In genomic region chr2:30640021-30640481, GRCm38 (mm10) we compare ENCODE assay signal across 8 mouse cellular contexts. TPM values are rescaled to one million over a fixed set of nuclear protein-coding genes. Genes with fewer than 3 reads are reported as not detected.
DNase-seq lines count a peak whose midpoint lies in the region; ATAC-seq and TF ChIP-seq lines count a peak whose summit lies in the region.

No protein-coding gene starts in this region.

- peak; percentile 80 for DNase-seq in lung, postnatal 0 days (ENCODE audit: low spot score)
- no peak for DNase-seq in lung, postnatal 14 days
- no peak for DNase-seq in left cerebral cortex, postnatal 10 days (ENCODE audit: extremely low spot score in 1 of 2, low spot score in 2 of 2)
- no peak for DNase-seq in right cerebral cortex, postnatal 36 days (ENCODE audit: low spot score in 2 of 2)

- no peak for TF ChIP-seq CTCF in lung, postnatal 0 days (IDR thresholded peaks at IDR 0.05)

- H3K9ac ChIP-seq in lung, postnatal 0 days (replicated peaks; ENCODE audit: low read depth), result no peak overlapping the region
- peak overlapping the region; percentile 34; the same call in 1 of the 2 replicates for H3K9ac ChIP-seq in forebrain, embryonic 13.5 days
- H3K9ac ChIP-seq in limb, embryonic 15.5 days, result no peak overlapping the region
- H3K9ac ChIP-seq in stomach, embryonic 15.5 days, result no peak overlapping the region

- no peak overlapping the region for H3K4me2 ChIP-seq in lung, postnatal 0 days (replicated peaks; ENCODE audit: low read depth, low read length)
- H3K4me2 ChIP-seq in forebrain, embryonic 13.5 days, result peak overlapping the region; percentile 13
- no peak overlapping the region for H3K4me2 ChIP-seq in limb, embryonic 15.5 days
- peak overlapping the region; percentile 35 for H3K4me2 ChIP-seq in stomach, embryonic 15.5 days

- H3K36me3 ChIP-seq in lung, postnatal 0 days (ENCODE audit: insufficient read depth, low read length), result no peaks in the 10 kb centered on the region
- no peaks in the 10 kb centered on the region for H3K36me3 ChIP-seq in forebrain, embryonic 13.5 days (ENCODE audit: poor library complexity, severe bottlenecking)
- H3K36me3 ChIP-seq in limb, embryonic 15.5 days, result no peaks in the 10 kb centered on the region
- H3K36me3 ChIP-seq in stomach, embryonic 15.5 days, result no peaks in the 10 kb centered on the region

- 7% methylated on average over 11 of the region's 11 CpGs for WGBS in lung, postnatal 0 days
- WGBS in forebrain, embryonic 13.5 days, result 11% methylated on average over 11 of the region's 11 CpGs
- 17% methylated on average over 11 of the region's 11 CpGs for WGBS in limb, embryonic 15.5 days
- WGBS in stomach, embryonic 15.5 days, result 9% methylated on average over 11 of the region's 11 CpGs

- no peaks in the 10 kb centered on the region for H3K27me3 ChIP-seq in lung, postnatal 0 days (replicated peaks; ENCODE audit: insufficient read depth, low read length)
- no peaks in the 10 kb centered on the region for H3K27me3 ChIP-seq in forebrain, embryonic 13.5 days
- no peaks in the 10 kb centered on the region for H3K27me3 ChIP-seq in limb, embryonic 15.5 days
- no peaks in the 10 kb centered on the region for H3K27me3 ChIP-seq in stomach, embryonic 15.5 days (replicated peaks)

- no peak overlapping the region for H3K27ac ChIP-seq in lung, postnatal 0 days (ENCODE audit: low read length)
- peak overlapping the region; percentile 78 for H3K27ac ChIP-seq in forebrain, embryonic 13.5 days
- peak overlapping the region; percentile 79 for H3K27ac ChIP-seq in limb, embryonic 15.5 days
- H3K27ac ChIP-seq in stomach, embryonic 15.5 days, result peak overlapping the region; percentile 84

- ATAC-seq in lung, postnatal 0 days, result peak; percentile 77
- ATAC-seq in forebrain, embryonic 13.5 days, result peak; percentile 51; the same call in 1 of the 2 replicates
- no peak for ATAC-seq in limb, embryonic 15.5 days (ENCODE audit: insufficient number of reproducible peaks, low FRiP score, low TSS enrichment, low read depth)
- ATAC-seq in stomach, embryonic 15.5 days (ENCODE audit: insufficient read depth, low FRiP score, low read depth), result peak; percentile 41; the same call in 1 of the 2 replicates
- ATAC-seq in megakaryocyte progenitor cell, adult 5-6 weeks (replicated peaks; ENCODE audit: poor library complexity), result no peak

- no peak for TF ChIP-seq EP300 in lung, postnatal 0 days (IDR thresholded peaks at IDR 0.05)

- H3K4me3 ChIP-seq in lung, postnatal 0 days (ENCODE audit: low read depth, low read length), result no peak overlapping the region
- no peak overlapping the region for H3K4me3 ChIP-seq in forebrain, embryonic 13.5 days
- H3K4me3 ChIP-seq in limb, embryonic 15.5 days, result no peak overlapping the region
- no peak overlapping the region for H3K4me3 ChIP-seq in stomach, embryonic 15.5 days (replicated peaks)

- peaks cover 12% of the 10 kb centered on the region; the same call in 1 of the 2 replicates for H3K4me1 ChIP-seq in lung, postnatal 0 days (ENCODE audit: insufficient read depth, low read depth, low read length)
- H3K4me1 ChIP-seq in forebrain, embryonic 13.5 days, result peaks cover 53% of the 10 kb centered on the region
- H3K4me1 ChIP-seq in limb, embryonic 15.5 days, result peaks cover 34% of the 10 kb centered on the region
- peaks cover 27% of the 10 kb centered on the region for H3K4me1 ChIP-seq in stomach, embryonic 15.5 days

- intact Hi-C loops in left cerebral cortex, postnatal 10 days (cut with DNase I), result no loop called here

- no peaks in the 10 kb centered on the region for H3K9me3 ChIP-seq in lung, postnatal 0 days (ENCODE audit: low read length)
- no peaks in the 10 kb centered on the region for H3K9me3 ChIP-seq in forebrain, embryonic 13.5 days (replicated peaks)
- H3K9me3 ChIP-seq in limb, embryonic 15.5 days, result no peaks in the 10 kb centered on the region
- H3K9me3 ChIP-seq in stomach, embryonic 15.5 days, result no peaks in the 10 kb centered on the region

RNA-seq across cellular contexts. Expression of gene Cstad, which starts 45.2 kb away (rescaled TPM):
- 1.9 and 2.3 TPM in 2 replicates for polyA plus RNA-seq in lung, postnatal 0 days (2015; fragmentation: Nextera tagmentation; extraction: Ambion mirVana)
- polyA plus RNA-seq in forebrain, embryonic 13.5 days (2015; fragmentation: Nextera tagmentation; extraction: Ambion mirVana), result 0.49 and 1.1 TPM in 2 replicates
- polyA plus RNA-seq in limb, embryonic 15.5 days (2015; fragmentation: Nextera tagmentation; extraction: Ambion mirVana), result 2.0 and 2.2 TPM in 2 replicates
- 0.71 and 0.72 TPM in 2 replicates for polyA plus RNA-seq in stomach, embryonic 15.5 days (2015; fragmentation: Nextera tagmentation; extraction: Ambion mirVana)
- 1 to 10 TPM; 3.1 to 4.8 TPM for total RNA-seq in left cerebral cortex, postnatal 10 days (2021)
- 1.3 TPM in 1 of 2 replicates, not detected in the other for total RNA-seq in megakaryocyte progenitor cell, adult 5-6 weeks (2015)
- not detected in 2 replicates for total RNA-seq in megakaryocyte progenitor cell, adult 5-6 weeks (2017)

Comparison
In these comparisons a context has a peak if more than half of its experiments do, and no peak if none do; other contexts are left out.
1. ATAC-seq: peak in lung, postnatal 0 days (single experiment), forebrain, embryonic 13.5 days (single experiment) and stomach, embryonic 15.5 days (single experiment); none in limb, embryonic 15.5 days (single experiment) and megakaryocyte progenitor cell, adult 5-6 weeks (single experiment).
2. H3K4me2 ChIP-seq: peak in forebrain, embryonic 13.5 days (single experiment) and stomach, embryonic 15.5 days (single experiment); none in lung, postnatal 0 days (single experiment) and limb, embryonic 15.5 days (single experiment).